Mouse (Mus musculus) MEL (cell line): ENCODE data around the gene Ggcx.

Source experiments
- HCFC1 ChIP-seq: IDR thresholded peaks from 2 replicates; pipeline ENCODE4 v1.6.1; 2012; ENCODE audit warnings: low read depth, mild to moderate bottlenecking, inconsistent platforms, low read length, improper control_type of control experiment, moderate library complexity
- MEF2A ChIP-seq: IDR thresholded peaks from 2 replicates; pipeline ENCODE4 v1.6.1; 2014; ENCODE audit warnings: low read depth, mild to moderate bottlenecking, inconsistent platforms, low read length, improper control_type of control experiment; ENCODE audit not compliant: poor library complexity, insufficient replicate concordance, severe bottlenecking; ENCODE audit errors: extremely low read depth
- MXI1 ChIP-seq: IDR thresholded peaks from 2 replicates; pipeline ENCODE4 v1.6.1; 2011; ENCODE audit warnings: mild to moderate bottlenecking, low read depth, low read length, improper control_type of control experiment
- SIN3A ChIP-seq: IDR thresholded peaks from 2 replicates; pipeline ENCODE4 v1.6.1; 2012; ENCODE audit warnings: low read length, improper control_type of control experiment, inconsistent platforms
- TAL1 ChIP-seq: IDR thresholded peaks from 2 replicates; pipeline ENCODE4 v1.6.1; 2012; ENCODE audit warnings: mild to moderate bottlenecking, inconsistent platforms, low read length, moderate library complexity, mixed read lengths

GRCm38 (mm10) chr6:72476836-72477235 lies 62.7 kb downstream of the Ggcx start:
- TF ChIP-seq MEF2A (no peak), MXI1 (no peak), SIN3A (no peak), TAL1 (no peak), HCFC1 (no peak)
